Mouse (Mus musculus): ENCODE data around the gene Klk15. TPM values are rescaled to one million over a fixed set of nuclear protein-coding genes. Genes with fewer than 3 reads are reported as not detected.
"Not testable (repeated sequence)": the region's sequence is repeated elsewhere in the genome, so short reads cannot be mapped to it uniquely, and the experiment has no call there.

Gene Klk15
- polyA plus RNA-seq, 1 experiment from 2014 or later, result not detected

DNA sequence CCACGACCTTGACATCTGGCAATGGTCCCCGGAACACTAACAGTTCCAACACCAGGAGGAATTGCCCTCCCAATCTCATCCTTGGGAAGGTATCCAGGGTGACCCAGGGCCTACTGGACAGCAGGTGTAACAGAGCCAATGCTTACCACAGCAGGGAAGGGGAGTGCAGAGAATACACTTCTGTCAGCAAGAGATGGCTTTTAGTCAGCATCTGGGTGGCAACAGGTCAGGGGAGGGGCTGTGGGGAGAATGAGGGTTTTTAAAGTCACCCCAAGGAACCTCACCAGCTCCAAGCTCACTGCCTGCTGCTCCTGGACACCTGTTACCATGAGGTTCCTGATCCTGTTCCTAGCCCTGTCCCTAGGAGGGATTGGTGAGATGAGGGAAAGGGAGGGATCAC is 16.8 kb downstream of the Klk15 start, which contains the start of gene Klk1b8:
Gene Klk1b8, plus strand, starts transcription at position 301 of the 400 bp plus-strand sequence.
- ATAC-seq (replicated peaks; ENCODE audit: low FRiP score) (no peak), DNase-seq (ENCODE audit: low spot score) (no peak)
- Histone ChIP-seq H3K27ac (ENCODE audit: low read depth, low read length) (no peak within 1 kb of the TSS), H3K9ac (ENCODE audit: low read depth, low read length) (no peak within 1 kb of the TSS), H3K27me3 (replicated peaks; ENCODE audit: control insufficient read depth, insufficient read depth, low read length) (no peaks in the 10 kb centered on the region), H3K4me2 (no peak within 1 kb of the TSS), H3K9me3 (ENCODE audit: control insufficient read depth, low read length) (no peaks in the 10 kb centered on the region), H3K36me3 (ENCODE audit: control insufficient read depth, insufficient read depth, low read length) (no peaks in the 10 kb centered on the region), H3K4me3 (ENCODE audit: low read depth, low read length) (no peak within 1 kb of the TSS), H3K4me1 (replicated peaks; ENCODE audit: control insufficient read depth, insufficient read depth, low read length) (no peaks in the 10 kb centered on the region)
- 77% methylated on average over 2 of the region's 2 CpGs for WGBS

DNA sequence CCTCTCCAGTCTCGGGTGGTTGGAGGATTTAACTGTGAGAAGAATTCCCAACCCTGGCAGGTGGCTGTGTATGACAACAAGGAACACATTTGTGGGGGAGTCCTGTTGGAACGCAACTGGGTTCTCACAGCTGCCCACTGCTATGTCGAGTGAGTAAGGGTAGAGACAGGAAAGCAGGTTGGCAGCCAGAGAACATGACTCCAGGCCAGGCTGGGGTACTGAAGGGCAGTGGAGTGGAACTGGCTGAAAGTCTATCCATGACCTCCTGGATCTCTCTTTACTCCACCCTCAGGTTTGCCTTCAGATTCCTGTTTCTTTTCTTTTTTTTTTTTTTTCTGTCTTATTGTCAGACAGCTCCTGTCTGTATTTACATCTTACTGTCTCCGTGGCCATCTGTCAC is 19.2 kb downstream of the Klk15 start:
- Histone ChIP-seq H3K36me3 (ENCODE audit: control insufficient read depth, insufficient read depth, low read length) (no peaks in the 10 kb centered on the region), H3K4me2 (no peak overlapping the region), H3K4me3 (ENCODE audit: low read depth, low read length) (no peak overlapping the region), H3K4me1 (replicated peaks; ENCODE audit: control insufficient read depth, insufficient read depth, low read length) (no peaks in the 10 kb centered on the region), H3K27me3 (replicated peaks; ENCODE audit: control insufficient read depth, insufficient read depth, low read length) (no peaks in the 10 kb centered on the region), H3K9me3 (ENCODE audit: control insufficient read depth, low read length) (no peaks in the 10 kb centered on the region), H3K27ac (ENCODE audit: low read depth, low read length) (no peak overlapping the region), H3K9ac (ENCODE audit: low read depth, low read length) (no peak overlapping the region)
- ATAC-seq (replicated peaks; ENCODE audit: low FRiP score), result no peak
- DNase-seq (ENCODE audit: low spot score), result no peak
- WGBS, result 54% methylated on average over 4 of the region's 4 CpGs

DNA sequence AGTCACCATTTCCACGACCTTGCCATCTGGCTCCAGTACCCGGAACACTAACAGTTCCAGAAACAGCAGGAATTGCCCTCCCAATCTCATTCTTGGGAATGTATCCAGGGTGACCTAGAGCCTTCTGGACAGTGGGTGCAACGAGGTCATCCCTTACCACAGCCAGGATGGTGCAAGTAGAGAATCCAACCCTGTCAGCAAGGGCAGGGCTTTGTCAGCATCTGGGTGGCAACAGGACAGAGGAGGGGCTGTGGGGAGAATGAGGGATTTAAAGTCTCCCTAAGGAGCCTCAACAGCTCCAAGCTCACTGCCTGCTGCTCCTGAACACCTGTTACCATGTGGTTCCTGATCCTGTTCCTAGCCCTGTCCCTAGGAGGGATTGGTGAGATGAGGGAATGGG is 32.9 kb downstream of the Klk15 start, which contains the start of gene Klk1b1:
Gene Klk1b1, plus strand, starts transcription at position 301 of the 400 bp plus-strand sequence.
- Histone ChIP-seq H3K27ac (ENCODE audit: low read depth, low read length) (no peak within 1 kb of the TSS), H3K36me3 (ENCODE audit: control insufficient read depth, insufficient read depth, low read length) (no peaks in the 10 kb centered on the region), H3K9me3 (ENCODE audit: control insufficient read depth, low read length) (no peaks in the 10 kb centered on the region), H3K4me2 (no peak within 1 kb of the TSS), H3K27me3 (replicated peaks; ENCODE audit: control insufficient read depth, insufficient read depth, low read length) (no peaks in the 10 kb centered on the region), H3K4me1 (replicated peaks; ENCODE audit: control insufficient read depth, insufficient read depth, low read length) (no peaks in the 10 kb centered on the region), H3K9ac (ENCODE audit: low read depth, low read length) (no peak within 1 kb of the TSS), H3K4me3 (ENCODE audit: low read depth, low read length) (no peak within 1 kb of the TSS)
- no peak for DNase-seq (ENCODE audit: low spot score)
- no peak for ATAC-seq (replicated peaks; ENCODE audit: low FRiP score)
- WGBS, result 70% methylated on average over 3 of the region's 3 CpGs

DNA sequence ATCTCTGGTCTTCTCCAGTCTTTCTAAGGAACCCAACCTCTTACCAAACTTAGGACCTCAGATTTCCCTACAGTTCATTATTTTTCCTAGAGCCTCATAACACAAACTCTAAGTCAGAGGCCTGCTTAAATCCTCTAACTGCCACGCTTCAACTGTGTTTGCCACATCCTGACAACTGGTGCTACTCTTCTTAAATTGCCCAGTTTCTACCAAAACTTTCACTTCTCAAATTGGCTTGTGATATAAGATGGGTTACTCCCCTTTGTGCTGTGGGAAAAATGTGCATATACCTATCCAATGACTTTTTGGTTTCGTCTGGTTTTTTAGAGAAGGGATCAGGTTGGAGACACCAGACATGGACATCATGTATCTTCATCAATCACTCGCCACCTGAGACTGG is 33.5 kb downstream of the Klk15 start:
- no peaks in the 10 kb centered on the region for H3K36me3 ChIP-seq (ENCODE audit: control insufficient read depth, insufficient read depth, low read length)
- DNase-seq (ENCODE audit: low spot score) (no peak), ATAC-seq (replicated peaks; ENCODE audit: low FRiP score) (no peak)
- 74% methylated on average over 3 of the region's 3 CpGs for WGBS
- no peak overlapping the region for H3K9ac ChIP-seq (ENCODE audit: low read depth, low read length)
- H3K4me1 ChIP-seq (replicated peaks; ENCODE audit: control insufficient read depth, insufficient read depth, low read length), result no peaks in the 10 kb centered on the region
- no peak overlapping the region for H3K4me2 ChIP-seq
- no peak overlapping the region for H3K27ac ChIP-seq (ENCODE audit: low read depth, low read length)
- H3K9me3 ChIP-seq (ENCODE audit: control insufficient read depth, low read length), result no peaks in the 10 kb centered on the region
- H3K27me3 ChIP-seq (replicated peaks; ENCODE audit: control insufficient read depth, insufficient read depth, low read length), result no peaks in the 10 kb centered on the region
- H3K4me3 ChIP-seq (ENCODE audit: low read depth, low read length), result no peak overlapping the region

DNA sequence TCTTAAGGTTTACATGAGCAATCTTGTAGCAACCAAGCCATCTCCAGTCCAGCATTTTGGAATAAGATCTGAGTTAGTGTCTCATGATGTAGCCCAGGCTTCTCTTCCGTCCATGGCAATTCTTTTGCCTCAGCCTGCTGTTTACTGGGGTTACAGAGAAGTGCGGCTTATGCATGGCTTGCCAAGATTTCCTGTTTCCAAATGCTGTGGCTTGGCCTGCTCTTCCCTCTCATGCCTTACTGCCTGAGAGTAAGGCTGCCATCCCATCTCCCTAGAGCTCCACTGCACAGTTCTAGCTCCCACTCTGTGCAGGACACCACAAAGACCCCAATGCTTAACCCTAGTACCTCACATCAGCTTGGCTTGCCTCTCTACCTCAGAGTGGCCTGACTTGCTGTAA is 34.1 kb downstream of the Klk15 start:
- ATAC-seq (replicated peaks; ENCODE audit: low FRiP score) (no peak), DNase-seq (ENCODE audit: low spot score) (no peak)
- no peak overlapping the region for H3K4me2 ChIP-seq
- no peaks in the 10 kb centered on the region for H3K4me1 ChIP-seq (replicated peaks; ENCODE audit: control insufficient read depth, insufficient read depth, low read length)
- no peaks in the 10 kb centered on the region for H3K9me3 ChIP-seq (ENCODE audit: control insufficient read depth, low read length)
- H3K36me3 ChIP-seq (ENCODE audit: control insufficient read depth, insufficient read depth, low read length), result no peaks in the 10 kb centered on the region
- no peak overlapping the region for H3K9ac ChIP-seq (ENCODE audit: low read depth, low read length)
- no peak overlapping the region for H3K27ac ChIP-seq (ENCODE audit: low read depth, low read length)
- no peak overlapping the region for H3K4me3 ChIP-seq (ENCODE audit: low read depth, low read length)
- H3K27me3 ChIP-seq (replicated peaks; ENCODE audit: control insufficient read depth, insufficient read depth, low read length), result no peaks in the 10 kb centered on the region
- 69% methylated on average over 2 of the region's 2 CpGs for WGBS

DNA sequence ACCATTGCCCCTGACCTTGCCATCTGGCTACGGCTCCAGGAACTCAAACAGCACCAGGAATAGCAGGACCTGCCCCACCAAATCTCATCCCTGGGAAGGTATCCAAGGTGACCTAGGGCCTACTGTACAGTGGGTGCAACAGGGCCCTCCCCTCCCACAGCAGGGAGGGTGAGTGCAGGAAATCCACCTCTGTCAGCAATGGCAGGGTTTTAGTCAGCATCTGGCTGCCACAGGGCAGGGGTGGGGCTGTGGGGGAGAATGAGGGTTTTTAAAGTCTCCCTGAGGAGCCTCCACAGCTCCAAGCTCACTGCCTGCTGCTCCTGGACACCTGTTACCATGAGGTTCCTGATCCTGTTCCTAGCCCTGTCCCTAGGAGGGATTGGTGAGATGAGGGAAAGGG is 42.2 kb downstream of the Klk15 start, which contains the start of gene Klk1b9:
Gene Klk1b9, plus strand, starts transcription at position 301 of the 400 bp plus-strand sequence.
- H3K36me3 ChIP-seq (ENCODE audit: control insufficient read depth, insufficient read depth, low read length); H3K4me3 ChIP-seq (ENCODE audit: low read depth, low read length); H3K9ac ChIP-seq (ENCODE audit: low read depth, low read length); H3K4me1 ChIP-seq (replicated peaks; ENCODE audit: control insufficient read depth, insufficient read depth, low read length); H3K9me3 ChIP-seq (ENCODE audit: control insufficient read depth, low read length); DNase-seq (ENCODE audit: low spot score); H3K27ac ChIP-seq (ENCODE audit: low read depth, low read length); ATAC-seq (replicated peaks; ENCODE audit: low FRiP score); H3K4me2 ChIP-seq; H3K27me3 ChIP-seq (replicated peaks; ENCODE audit: control insufficient read depth, insufficient read depth, low read length): not testable (repeated sequence)
- 61% methylated on average over 1 of the region's 1 CpGs for WGBS

DNA sequence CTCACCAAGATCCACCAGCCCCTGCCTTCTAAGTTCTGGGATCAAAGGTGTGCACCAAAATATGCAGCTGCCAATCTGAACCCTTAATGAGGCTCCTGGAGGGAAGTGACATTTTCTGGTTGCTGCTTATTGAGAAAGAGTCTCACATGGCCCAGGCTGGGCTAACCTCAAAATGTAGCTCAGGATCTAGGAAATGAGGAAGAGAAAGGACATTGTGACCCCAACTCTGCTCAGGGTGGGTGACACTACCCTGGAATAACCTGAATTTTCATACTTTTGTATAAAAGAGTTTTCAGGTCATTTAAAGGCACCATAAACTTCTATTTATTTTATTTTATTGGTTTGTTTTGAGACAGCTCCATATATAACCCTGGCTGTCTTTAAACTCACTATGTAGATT is 52.1 kb downstream of the Klk15 start:
- no peak overlapping the region for H3K9ac ChIP-seq (ENCODE audit: low read depth, low read length)
- ATAC-seq (replicated peaks; ENCODE audit: low FRiP score) (no peak), DNase-seq (ENCODE audit: low spot score) (no peak)
- H3K27ac ChIP-seq (ENCODE audit: low read depth, low read length), result no peak overlapping the region
- H3K9me3 ChIP-seq (ENCODE audit: control insufficient read depth, low read length), result no peaks in the 10 kb centered on the region
- H3K4me2 ChIP-seq, result no peak overlapping the region
- H3K36me3 ChIP-seq (ENCODE audit: control insufficient read depth, insufficient read depth, low read length), result no peaks in the 10 kb centered on the region
- H3K4me1 ChIP-seq (replicated peaks; ENCODE audit: control insufficient read depth, insufficient read depth, low read length), result no peaks in the 10 kb centered on the region
- no peak overlapping the region for H3K4me3 ChIP-seq (ENCODE audit: low read depth, low read length)
- H3K27me3 ChIP-seq (replicated peaks; ENCODE audit: control insufficient read depth, insufficient read depth, low read length), result no peaks in the 10 kb centered on the region

Other genes with a start within 250 kb of the Klk15 start
- gene Klk14, start 243.3 kb upstream of the Klk15 start, polyA plus RNA-seq (2014; fragmentation: Nextera tagmentation; extraction: Ambion mirVana), result 0.18 TPM in 1 of 2 replicates, not detected in the other
- 0.44 and 0.56 TPM in 2 replicates for gene Klk13, start 221.2 kb upstream of the Klk15 start, polyA plus RNA-seq (2014; fragmentation: Nextera tagmentation; extraction: Ambion mirVana)
- gene Klk12, start 164.8 kb upstream of the Klk15 start, polyA plus RNA-seq (2014; fragmentation: Nextera tagmentation; extraction: Ambion mirVana), result not detected in 2 replicates
- gene Klk11, start 159.1 kb upstream of the Klk15 start, polyA plus RNA-seq (2014; fragmentation: Nextera tagmentation; extraction: Ambion mirVana), result not detected in 2 replicates
- gene Klk10, start 152.7 kb upstream of the Klk15 start, polyA plus RNA-seq (2014; fragmentation: Nextera tagmentation; extraction: Ambion mirVana), result 0.17 TPM in 1 of 2 replicates, not detected in the other
- gene Klk9, start 141.8 kb upstream of the Klk15 start, polyA plus RNA-seq (2014; fragmentation: Nextera tagmentation; extraction: Ambion mirVana), result not detected in 2 replicates
- gene Klk8, start 136.2 kb upstream of the Klk15 start, polyA plus RNA-seq (2014; fragmentation: Nextera tagmentation; extraction: Ambion mirVana), result 27.5 and 29.1 TPM in 2 replicates
- not detected in 2 replicates for gene Klk7, start 122.4 kb upstream of the Klk15 start, polyA plus RNA-seq (2014; fragmentation: Nextera tagmentation; extraction: Ambion mirVana)
- not detected in 2 replicates for gene Klk6, start 109.2 kb upstream of the Klk15 start, polyA plus RNA-seq (2014; fragmentation: Nextera tagmentation; extraction: Ambion mirVana)
- not detected in 2 replicates for gene Klk5, start 91.8 kb upstream of the Klk15 start, polyA plus RNA-seq (2014; fragmentation: Nextera tagmentation; extraction: Ambion mirVana)
- 0.18 TPM in 1 of 2 replicates, not detected in the other for gene Klk4, start 52.6 kb upstream of the Klk15 start, polyA plus RNA-seq (2014; fragmentation: Nextera tagmentation; extraction: Ambion mirVana)
- not detected in 2 replicates for gene Klk1b8, start 16.9 kb downstream of the Klk15 start, polyA plus RNA-seq (2014; fragmentation: Nextera tagmentation; extraction: Ambion mirVana)
- gene Klk1b1, start 33.0 kb downstream of the Klk15 start, polyA plus RNA-seq (2014; fragmentation: Nextera tagmentation; extraction: Ambion mirVana), result not detected in 2 replicates
- gene Klk1b9, start 42.3 kb downstream of the Klk15 start, polyA plus RNA-seq (2014; fragmentation: Nextera tagmentation; extraction: Ambion mirVana), result not detected in 2 replicates
- not detected in 2 replicates for gene Klk1b11, start 62.1 kb downstream of the Klk15 start, polyA plus RNA-seq (2014; fragmentation: Nextera tagmentation; extraction: Ambion mirVana)
- not detected in 2 replicates for gene Klk1b26, start 78.4 kb downstream of the Klk15 start, polyA plus RNA-seq (2014; fragmentation: Nextera tagmentation; extraction: Ambion mirVana)
- gene Klk1b27, start 118.5 kb downstream of the Klk15 start, polyA plus RNA-seq (2014; fragmentation: Nextera tagmentation; extraction: Ambion mirVana), result not detected in 2 replicates
- not detected in 2 replicates for gene Klk1b21, start 168.6 kb downstream of the Klk15 start, polyA plus RNA-seq (2014; fragmentation: Nextera tagmentation; extraction: Ambion mirVana)
- not detected in 2 replicates for gene Klk1b22, start 178.9 kb downstream of the Klk15 start, polyA plus RNA-seq (2014; fragmentation: Nextera tagmentation; extraction: Ambion mirVana)
- gene Klk1b16, start 203.0 kb downstream of the Klk15 start, polyA plus RNA-seq (2014; fragmentation: Nextera tagmentation; extraction: Ambion mirVana), result not detected in 2 replicates

Data from liver, embryonic 11.5 days (tissue).